Mouse (Mus musculus) lung, postnatal 25 days (tissue): ENCODE measurements around the gene Klk1b9.
"Not testable (repeated sequence)": the region's sequence is repeated elsewhere in the genome, so short reads cannot be mapped to it uniquely, and the experiment has no call there.

Experiments used
- DNase-seq: peaks from one replicate; pipeline ENCODE4 v3.0.0; 2022; ENCODE audit warnings: low spot score

Gene Klk1b9

GRCm38 (mm10) chr7:43975761-43976160, at the start of gene Klk1b9:
TSS of gene Klk1b9 (plus strand) at chr7:43976061.
- not testable (repeated sequence) for DNase-seq

- DNase-seq, result no peak
These were observed 47.3 kb upstream of the Klk1b9 start for GRCm38 (mm10) chr7:43928521-43928920.

GRCm38 (mm10) chr7:43932337-43932736, 43.5 kb upstream of the Klk1b9 start:
- no peak for DNase-seq

GRCm38 (mm10) chr7:43933440-43933839, 42.4 kb upstream of the Klk1b9 start, which contains the start of gene Klk15:
TSS of gene Klk15 (plus strand) at chr7:43933740.
- DNase-seq, result no peak

- DNase-seq, result no peak
These were observed 41.1 kb upstream of the Klk1b9 start for GRCm38 (mm10) chr7:43934747-43935146.

GRCm38 (mm10) chr7:43936551-43936950, 39.3 kb upstream of the Klk1b9 start:
- DNase-seq, result no peak

GRCm38 (mm10) chr7:43942293-43942692, 33.6 kb upstream of the Klk1b9 start:
- DNase-seq, result not testable (repeated sequence)

- DNase-seq, result no peak
These were observed 31.1 kb upstream of the Klk1b9 start for GRCm38 (mm10) chr7:43944727-43945264.

GRCm38 (mm10) chr7:43950364-43950763, 25.5 kb upstream of the Klk1b9 start, which contains the start of gene Klk1b8:
TSS of gene Klk1b8 (plus strand) at chr7:43950664.
- DNase-seq, result no peak

GRCm38 (mm10) chr7:43952703-43953102, 23.2 kb upstream of the Klk1b9 start:
- DNase-seq, result no peak

GRCm38 (mm10) chr7:43966451-43966850, 9.4 kb upstream of the Klk1b9 start, which contains the start of gene Klk1b1:
TSS of gene Klk1b1 (plus strand) at chr7:43966751.
- no peak for DNase-seq

GRCm38 (mm10) chr7:43967058-43967457, 8.8 kb upstream of the Klk1b9 start:
- DNase-seq, result no peak

- DNase-seq, result no peak
These were observed 8.2 kb upstream of the Klk1b9 start for GRCm38 (mm10) chr7:43967612-43968011.

GRCm38 (mm10) chr7:43985657-43986056, 9.8 kb downstream of the Klk1b9 start:
- no peak for DNase-seq

- not testable (repeated sequence) for DNase-seq
These were observed 19.0 kb downstream of the Klk1b9 start for GRCm38 (mm10) chr7:43994821-43995220.

- not testable (repeated sequence) for DNase-seq
These were observed 19.7 kb downstream of the Klk1b9 start, which contains the start of gene Klk1b11 for GRCm38 (mm10) chr7:43995577-43995976. TSS of gene Klk1b11 (plus strand) at chr7:43995877.

- peak; percentile 1 for DNase-seq
These were observed 29.0 kb downstream of the Klk1b9 start for GRCm38 (mm10) chr7:44004847-44005246.

- not testable (repeated sequence) for DNase-seq
These were observed 36.0 kb downstream of the Klk1b9 start, which contains the start of gene Klk1b26 for GRCm38 (mm10) chr7:44011868-44012267. TSS of gene Klk1b26 (plus strand) at chr7:44012168.

- DNase-seq, result not testable (repeated sequence)
These were observed 38.8 kb downstream of the Klk1b9 start for GRCm38 (mm10) chr7:44014666-44015065.

- DNase-seq, result no peak
These were observed 39.2 kb downstream of the Klk1b9 start for GRCm38 (mm10) chr7:44015071-44015470.
